Mouse (Mus musculus): ENCODE measurements at regions not wholly inside any gene's neighbourhood (a gene's known extent, or its start where the extent isn't known, plus 50 kb on each side); places are given as distances from the start of the nearest gene placed in this dataset.

DNA sequence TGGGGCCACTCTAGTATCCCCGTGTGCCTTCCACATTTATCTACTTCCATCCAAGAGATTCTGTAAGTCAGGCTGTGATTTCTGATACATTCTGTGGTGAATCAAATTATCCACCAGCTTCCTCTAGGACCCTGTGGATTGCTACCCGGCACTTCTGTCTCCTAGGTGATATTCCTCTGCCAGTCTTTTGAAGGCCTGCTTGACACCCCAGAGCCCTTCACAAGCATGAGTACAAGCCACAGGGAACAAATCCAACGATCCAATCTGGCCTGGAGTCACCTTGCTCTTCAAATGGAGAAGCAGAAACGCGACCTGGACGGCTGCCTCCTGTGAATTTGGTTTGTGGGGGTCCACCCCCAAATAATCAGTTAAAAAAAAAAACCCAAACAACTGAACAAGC, 59.1 kb upstream of the Stx16 start:
- no peak for TF ChIP-seq POLR2A (IDR thresholded peaks at IDR 0.05; ENCODE audit: low read depth, low read length)
- no peak for TF ChIP-seq CTCF (conservative IDR thresholded peaks at IDR 0.05; ENCODE audit: insufficient read depth, insufficient read length, low read depth, low read length)
